Mouse (Mus musculus) bone marrow, adult 2 months (tissue): ENCODE results near the gene Robo1.

ENCODE experiments used
- CTCF ChIP-seq: fragments of 200-500 bp; IDR thresholded peaks from 2 replicates; pipeline ENCODE4 v1.5.1; 2011; ENCODE audit warnings: low read length, control low read depth; ENCODE audit not compliant: control insufficient read depth, insufficient read depth
- POLR2A ChIP-seq: fragments of 200-500 bp; IDR thresholded peaks from 2 replicates; pipeline ENCODE4 v1.6.1; 2011; ENCODE audit warnings: low read depth, mild to moderate bottlenecking, control low read depth, low read length, borderline replicate concordance; ENCODE audit not compliant: control insufficient read depth

DNA sequence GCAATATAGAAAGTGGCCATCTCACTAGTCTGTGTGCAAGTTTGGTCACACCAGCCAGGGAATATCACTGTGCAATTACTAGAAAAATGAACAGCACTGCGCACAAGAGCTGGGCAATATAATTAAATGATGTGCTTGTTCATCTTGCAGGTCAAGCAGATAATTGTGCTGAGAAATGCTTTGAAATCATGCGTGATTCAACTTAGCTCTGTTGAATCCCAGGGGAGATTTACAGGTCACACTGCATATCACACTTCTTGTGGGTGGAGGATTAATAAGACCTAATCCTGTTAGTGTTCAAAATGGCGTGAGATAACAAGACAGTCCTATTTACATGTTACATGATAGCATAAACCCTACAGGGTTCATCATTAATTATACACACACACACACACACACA, 157.6 kb downstream of the Robo1 start:
- TF ChIP-seq CTCF: no peak
- no peak for TF ChIP-seq POLR2A
